Mouse (Mus musculus) limb, embryonic 10.5 days (tissue): ENCODE results near the gene Aamp. TPM values are rescaled to one million over a fixed set of nuclear protein-coding genes. Genes with fewer than 3 reads are reported as not detected.
"Not testable (repeated sequence)": the region's sequence is repeated elsewhere in the genome, so short reads cannot be mapped to it uniquely, and the experiment has no call there.

Experiments used
- DNase-seq: peaks from one replicate; pipeline ENCODE4 v3.0.0-alpha.2; 2017; ENCODE audit warnings: low spot score
- H3K27ac ChIP-seq: fragments of 300-500 bp; sonication (generic); 2 replicates; pipeline ENCODE4 v1.5.1; 2016; ENCODE audit warnings: mild to moderate bottlenecking
- H3K27me3 ChIP-seq: fragments of 300-500 bp; sonication (generic); 2 replicates; pipeline ENCODE4 v1.6.1; 2016; ENCODE audit warnings: low read depth, mild to moderate bottlenecking; ENCODE audit not compliant: poor library complexity, severe bottlenecking
- H3K36me3 ChIP-seq: fragments of 300-500 bp; sonication (generic); 2 replicates; pipeline ENCODE4 v1.6.1; 2016; ENCODE audit warnings: mild to moderate bottlenecking, moderate library complexity
- H3K4me1 ChIP-seq: fragments of 300-500 bp; sonication (generic); 2 replicates; pipeline ENCODE4 v1.6.1; 2016
- H3K4me3 ChIP-seq: fragments of 300-500 bp; sonication (generic); 2 replicates; pipeline ENCODE4 v1.5.1; 2016; ENCODE audit warnings: mild to moderate bottlenecking, moderate library complexity
- H3K9me3 ChIP-seq: fragments of 300-500 bp; sonication (generic); replicated peaks from 2 replicates; pipeline ENCODE4 v1.6.1; 2016; ENCODE audit warnings: mild to moderate bottlenecking
- WGBS: fragments of 180-500 bp; shearing (Covaris S2); methylation state at CpG from one replicate; pipeline ENCODE4 v1.1.7; 2016; 5-methylcytosine and 5-hydroxymethylcytosine counted together
- polyA plus RNA-seq: library from polyadenylated mRNA; unstranded; fragments of >200 nt; fragmentation: Nextera tagmentation; extraction: Ambion mirVana; gene quantifications from 2 replicates; pipeline ENCODE4 v1.2.1, GENCODE M21; 2016

Gene Aamp
- polyA plus RNA-seq, 1 experiment from 2014 or later, result 263 TPM

DNA sequence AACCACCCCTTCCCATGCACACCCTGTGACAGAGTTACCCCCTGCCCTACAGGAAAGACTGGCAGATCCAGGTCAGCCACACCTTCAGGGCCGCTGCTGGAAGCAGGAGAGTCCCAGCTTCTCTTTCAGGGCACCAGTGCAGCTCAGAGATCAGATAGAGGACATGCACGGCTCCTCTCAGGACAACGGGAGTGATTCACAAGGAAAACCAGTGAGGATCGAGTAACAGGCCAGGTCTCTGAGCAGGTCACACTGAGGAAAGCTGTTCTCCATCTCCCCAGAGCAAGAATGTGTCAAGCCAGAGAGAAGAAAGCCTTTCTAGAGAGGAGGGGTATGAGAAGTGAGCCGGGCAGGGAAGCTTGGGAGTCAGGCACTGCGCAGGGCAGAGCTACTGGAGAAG lies 11.9 kb upstream of the Aamp start:
- Histone ChIP-seq H3K27me3 (no peaks in the 10 kb centered on the region), H3K27ac (peak overlapping the region; percentile 81), H3K9me3 (no peaks in the 10 kb centered on the region), H3K4me3 (no peak overlapping the region), H3K36me3 (peaks cover 30% of the 10 kb centered on the region), H3K4me1 (peaks cover 30% of the 10 kb centered on the region)
- no peak for DNase-seq
- 39% methylated on average over 6 of the region's 6 CpGs for WGBS

DNA sequence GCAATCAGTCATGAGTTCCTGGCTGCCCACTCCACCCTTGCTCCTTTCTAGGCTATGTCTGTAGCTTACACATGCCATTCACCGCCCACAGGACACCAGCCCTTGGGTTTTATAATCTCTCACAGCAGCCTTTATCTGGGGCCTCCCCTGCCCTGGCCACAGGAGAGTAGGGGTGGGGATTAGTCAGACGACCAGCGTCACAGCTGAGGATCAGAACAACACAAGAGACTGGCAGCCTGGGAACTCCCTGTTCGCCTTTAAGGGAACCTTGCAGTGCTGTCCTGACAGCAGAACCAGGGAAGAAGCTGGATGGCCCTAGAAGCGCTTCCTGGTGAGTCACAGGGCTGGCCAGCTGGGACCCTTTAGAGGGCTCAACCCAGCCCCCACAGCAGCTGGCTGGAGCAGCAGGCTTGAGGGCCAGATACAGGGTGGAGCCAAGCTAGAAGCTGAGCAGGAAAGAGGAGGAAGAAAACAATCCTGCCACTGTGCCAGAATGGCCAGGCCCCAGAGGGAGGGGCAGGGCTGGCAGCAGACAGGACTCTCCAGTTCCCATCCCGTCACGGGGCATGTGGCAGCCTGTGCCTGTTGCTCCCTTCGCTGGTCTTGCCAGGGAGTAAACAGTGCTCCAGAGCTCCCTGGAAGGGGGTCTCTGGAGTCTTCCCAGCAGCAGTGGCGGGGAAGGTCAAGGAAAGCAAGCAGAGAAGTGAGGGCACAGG lies 11.1 kb upstream of the Aamp start:
- DNase-seq, result peak; percentile 60
- Histone ChIP-seq H3K27ac (peak overlapping the region; percentile 81), H3K9me3 (no peaks in the 10 kb centered on the region), H3K36me3 (peaks cover 38% of the 10 kb centered on the region), H3K4me1 (peaks cover 30% of the 10 kb centered on the region), H3K4me3 (peak overlapping the region; percentile 32), H3K27me3 (no peaks in the 10 kb centered on the region)
- WGBS, result 20% methylated on average over 9 of the region's 9 CpGs

DNA sequence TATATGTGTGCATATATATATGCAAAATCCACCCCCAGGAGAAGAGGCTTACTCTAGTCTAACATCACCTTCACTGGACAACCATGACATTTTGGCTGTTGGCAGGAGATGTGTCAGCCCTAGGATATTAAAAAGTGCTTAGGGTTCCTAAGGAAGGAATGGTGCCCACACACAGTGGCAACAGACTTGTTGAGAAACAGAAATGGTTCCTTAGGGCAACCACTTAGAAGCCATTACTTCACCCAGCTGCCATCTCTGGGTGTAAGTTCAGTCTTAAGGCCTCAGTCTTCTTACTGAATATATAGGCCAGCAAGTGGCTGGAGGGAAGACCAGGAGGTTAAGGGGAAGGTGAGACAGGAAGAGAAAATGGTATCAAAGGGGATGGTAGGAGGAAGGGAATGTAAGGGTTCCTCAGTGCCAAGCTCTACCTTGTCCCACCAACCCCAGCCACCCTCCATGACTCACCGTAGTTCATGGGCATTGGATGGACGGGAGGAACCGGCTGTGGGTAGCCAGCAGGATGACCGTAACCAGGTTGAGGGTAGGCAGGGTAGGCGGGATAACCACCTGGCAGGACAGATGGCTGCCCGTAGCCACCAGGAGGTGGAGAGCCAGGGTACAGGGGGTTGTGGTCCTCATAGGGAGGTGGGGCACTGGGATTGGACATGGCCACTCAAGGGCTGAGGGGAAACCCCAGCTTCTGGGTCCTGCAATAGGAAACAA lies 10.4 kb upstream of the Aamp start:
- Histone ChIP-seq H3K36me3 (peaks cover 45% of the 10 kb centered on the region), H3K9me3 (no peaks in the 10 kb centered on the region), H3K27me3 (no peaks in the 10 kb centered on the region), H3K4me1 (peaks cover 30% of the 10 kb centered on the region), H3K4me3 (peak overlapping the region; percentile 32; the same call in 1 of the 2 replicates), H3K27ac (peak overlapping the region; percentile 81)
- DNase-seq, result no peak
- WGBS, result 93% methylated on average over 6 of the region's 6 CpGs

DNA sequence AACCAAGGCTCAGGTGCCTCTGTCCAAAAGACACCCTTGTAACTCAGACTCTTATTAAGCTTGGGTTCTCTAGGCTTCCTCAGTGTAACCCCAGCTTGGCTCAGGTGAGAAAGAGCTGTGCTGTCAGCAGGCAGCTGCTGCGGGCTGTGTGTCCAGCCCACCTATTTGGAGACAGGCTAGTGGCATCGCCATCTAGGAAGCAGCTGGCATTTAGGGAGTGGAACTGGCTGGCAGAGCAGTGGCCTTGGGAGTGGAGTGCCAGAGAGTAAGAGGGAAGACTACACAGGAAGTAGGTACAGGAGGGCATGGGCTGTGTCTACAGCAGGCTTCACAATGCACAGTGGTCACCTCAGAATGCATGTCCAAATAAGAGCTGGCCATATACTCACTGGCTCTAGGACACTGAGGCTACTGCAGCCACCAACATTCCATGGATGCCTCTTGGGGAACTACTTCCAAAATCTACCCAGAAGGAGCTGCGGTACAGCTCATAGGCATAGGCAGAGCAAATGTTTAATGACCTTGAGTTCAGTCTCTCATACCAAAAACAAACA lies 9.6 kb upstream of the Aamp start:
- WGBS, result 90% methylated on average over 3 of the region's 3 CpGs
- H3K4me1 ChIP-seq, result peaks cover 28% of the 10 kb centered on the region
- H3K36me3 ChIP-seq, result peaks cover 53% of the 10 kb centered on the region
- 0 out of 2 replicates have a peak overlapping the region, but pooled peaks have one; percentile 27 for H3K27ac ChIP-seq
- no peak overlapping the region for H3K4me3 ChIP-seq
- no peak for DNase-seq
- H3K27me3 ChIP-seq, result no peaks in the 10 kb centered on the region
- no peaks in the 10 kb centered on the region for H3K9me3 ChIP-seq

DNA sequence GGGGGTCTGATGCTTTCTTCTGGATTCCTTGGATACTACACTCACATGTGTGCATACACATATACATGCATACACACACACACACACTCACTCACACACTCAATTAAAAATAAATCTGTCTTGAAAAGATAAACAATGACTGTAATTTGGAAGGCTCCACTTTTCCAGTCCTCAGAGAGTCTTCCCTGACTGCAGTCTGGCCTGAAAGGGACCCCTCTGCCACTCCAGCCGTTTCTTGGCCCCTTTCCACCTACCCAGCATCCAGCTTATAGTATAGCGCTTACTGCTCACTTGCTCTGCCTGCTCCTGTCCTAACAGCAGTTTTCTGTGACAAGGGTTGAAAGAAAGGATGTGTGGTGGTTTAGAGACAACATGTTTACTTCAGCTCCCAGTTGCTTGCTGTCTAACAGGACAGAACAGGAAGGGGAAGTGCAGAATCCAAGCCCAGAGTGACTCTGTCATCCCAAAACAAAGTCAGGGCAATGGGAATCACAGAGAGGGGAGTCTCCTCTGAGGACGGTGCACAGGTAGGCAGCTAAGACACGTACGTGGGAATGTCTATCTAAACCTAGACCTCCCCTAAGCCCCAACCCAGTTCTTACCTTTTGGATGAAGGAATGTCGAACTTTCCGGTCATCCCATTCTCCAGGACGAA lies 8.9 kb upstream of the Aamp start:
- WGBS, result 95% methylated on average over 8 of the region's 8 CpGs
- Histone ChIP-seq H3K4me1 (peaks cover 26% of the 10 kb centered on the region), H3K27me3 (no peaks in the 10 kb centered on the region), H3K9me3 (no peaks in the 10 kb centered on the region), H3K27ac (no peak overlapping the region), H3K36me3 (peaks cover 60% of the 10 kb centered on the region), H3K4me3 (no peak overlapping the region)
- no peak for DNase-seq

DNA sequence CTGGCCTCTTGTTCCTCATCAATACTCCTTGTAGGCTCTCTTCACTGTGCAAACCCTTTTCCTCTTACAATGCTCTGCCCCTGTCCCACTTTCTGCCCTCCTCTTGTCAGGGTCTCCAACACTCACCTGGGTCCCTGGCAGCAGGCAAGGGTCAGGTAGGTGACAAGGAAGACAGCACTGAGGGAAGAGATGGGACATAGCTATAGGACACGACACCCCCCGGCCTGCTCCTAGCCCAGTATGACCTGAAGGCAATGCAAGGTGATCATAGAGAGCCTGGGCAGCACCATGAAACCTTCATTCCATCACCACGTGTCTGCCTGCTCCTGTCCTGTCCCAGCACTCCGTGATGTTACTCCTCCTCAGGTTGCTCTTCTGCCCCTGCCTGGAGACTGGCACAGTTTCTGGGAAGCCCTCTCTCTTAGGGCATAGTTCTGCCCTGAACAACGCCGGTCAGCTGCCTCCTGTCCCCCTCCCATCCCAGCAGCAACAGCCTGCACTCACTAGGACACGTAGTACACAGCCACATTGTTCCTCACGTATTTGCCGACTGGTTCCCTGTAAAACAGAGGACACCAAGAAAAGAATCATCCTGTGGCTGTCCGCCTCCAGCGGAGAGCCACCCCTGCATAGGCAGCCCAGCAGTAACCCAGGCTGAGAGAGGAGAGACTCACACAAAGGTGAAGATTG lies 7.9 kb upstream of the Aamp start:
- no peak overlapping the region for H3K27ac ChIP-seq
- peaks cover 26% of the 10 kb centered on the region for H3K4me1 ChIP-seq
- DNase-seq, result no peak
- H3K9me3 ChIP-seq, result no peaks in the 10 kb centered on the region
- 88% methylated on average over 11 of the region's 11 CpGs for whole genome bisulfite sequencing
- H3K4me3 ChIP-seq, result no peak overlapping the region
- no peaks in the 10 kb centered on the region for H3K27me3 ChIP-seq
- peaks cover 67% of the 10 kb centered on the region for H3K36me3 ChIP-seq

DNA sequence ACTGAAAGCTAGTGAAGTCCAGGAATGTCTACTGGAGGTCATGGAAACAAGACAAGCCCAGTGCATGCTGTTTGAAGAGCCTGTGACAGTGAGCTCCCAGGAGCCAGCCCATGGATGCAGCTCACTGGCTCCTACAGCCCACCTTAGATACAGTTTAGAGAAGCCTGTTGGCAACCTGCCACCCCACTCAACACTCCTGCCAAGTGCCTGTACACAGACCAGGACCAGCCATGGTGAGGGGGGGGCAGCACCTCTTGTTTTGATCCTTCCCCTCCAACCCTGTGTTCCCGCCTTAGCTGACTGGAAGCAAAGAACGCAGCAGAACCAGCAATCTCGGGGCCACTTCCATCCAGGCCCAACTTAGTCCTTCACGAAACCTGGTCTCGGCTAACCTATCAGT lies 5.6 kb upstream of the Aamp start:
- Histone ChIP-seq H3K9me3 (no peaks in the 10 kb centered on the region), H3K4me1 (peaks cover 20% of the 10 kb centered on the region), H3K4me3 (no peak overlapping the region), H3K27me3 (no peaks in the 10 kb centered on the region), H3K36me3 (peaks cover 68% of the 10 kb centered on the region), H3K27ac (no peak overlapping the region)
- no peak for DNase-seq
- 92% methylated on average over 5 of the region's 5 CpGs for WGBS

DNA sequence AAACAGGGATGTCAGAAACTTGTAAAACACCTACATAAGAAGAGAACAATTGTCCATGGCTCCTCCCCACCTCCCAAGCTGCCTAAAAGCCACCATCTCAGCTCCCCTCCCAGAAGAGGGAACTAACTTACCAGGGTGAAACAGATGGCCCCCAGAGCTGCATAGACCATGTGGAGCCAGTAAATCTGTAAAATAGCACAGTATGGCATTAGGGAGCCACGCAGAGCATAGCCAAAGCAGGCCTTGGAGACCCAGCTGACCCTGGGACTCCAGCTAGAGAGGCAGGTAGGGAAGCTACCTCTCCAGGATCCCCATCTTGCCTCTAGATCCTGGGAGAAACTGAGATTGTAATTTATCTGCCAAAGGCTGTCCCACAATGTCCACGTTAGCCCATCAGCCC lies 5.2 kb upstream of the Aamp start:
- Histone ChIP-seq H3K4me3 (no peak overlapping the region), H3K9me3 (no peaks in the 10 kb centered on the region), H3K4me1 (peaks cover 16% of the 10 kb centered on the region), H3K36me3 (peaks cover 68% of the 10 kb centered on the region), H3K27me3 (no peaks in the 10 kb centered on the region), H3K27ac (no peak overlapping the region)
- DNase-seq, result no peak
- WGBS, result 74% methylated on average over 2 of the region's 2 CpGs

DNA sequence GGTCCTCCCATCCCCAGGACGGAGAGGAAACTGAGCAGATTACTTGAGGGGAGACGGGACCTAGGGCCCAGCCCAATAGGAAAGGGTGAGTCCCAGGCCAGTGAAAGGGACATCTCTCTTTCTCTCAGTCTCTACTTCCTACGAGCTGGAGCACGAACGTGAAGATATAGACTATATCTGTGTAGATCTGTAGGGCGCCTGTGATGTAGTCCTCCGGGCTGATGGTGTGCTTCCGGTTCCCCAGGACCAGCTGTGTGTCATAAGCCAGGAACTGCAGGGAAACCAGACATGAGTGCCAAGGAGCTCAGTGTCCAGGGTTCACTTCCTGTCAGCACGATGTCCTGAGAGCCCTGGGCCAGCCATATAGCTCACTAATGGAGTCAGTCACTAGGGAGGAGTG lies 4.7 kb upstream of the Aamp start:
- WGBS, result 92% methylated on average over 9 of the region's 9 CpGs

DNA sequence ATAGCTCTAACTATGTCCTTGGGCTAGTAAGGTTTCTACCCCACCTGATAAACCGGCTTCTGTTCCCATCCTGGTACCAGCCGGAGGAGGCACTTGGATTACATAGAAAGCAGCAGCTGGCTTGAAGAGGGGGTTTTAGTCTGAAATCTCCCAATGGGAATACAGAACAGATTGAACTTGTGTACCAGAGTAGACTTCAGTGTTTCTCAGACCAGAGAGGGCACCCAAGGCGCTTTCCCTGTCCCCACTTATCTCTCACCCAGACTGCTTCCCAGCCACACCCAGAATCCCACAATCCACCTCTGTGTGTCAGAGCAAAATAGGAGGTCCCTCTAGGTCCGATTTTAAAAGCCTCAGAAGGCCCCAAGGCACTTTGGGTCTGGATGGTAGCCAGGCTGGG lies 3.8 kb upstream of the Aamp start:
- Histone ChIP-seq H3K36me3 (peaks cover 60% of the 10 kb centered on the region), H3K27me3 (no peaks in the 10 kb centered on the region), H3K4me1 (peaks cover 18% of the 10 kb centered on the region), H3K27ac (no peak overlapping the region), H3K9me3 (no peaks in the 10 kb centered on the region), H3K4me3 (no peak overlapping the region)
- no peak for DNase-seq
- WGBS, result 85% methylated on average over 4 of the region's 4 CpGs

More for the DNA sequence above, 4.7 kb upstream of the Aamp start:
- Histone ChIP-seq H3K9me3 (no peaks in the 10 kb centered on the region), H3K27ac (no peak overlapping the region), H3K27me3 (no peaks in the 10 kb centered on the region), H3K4me3 (no peak overlapping the region), H3K36me3 (peaks cover 68% of the 10 kb centered on the region), H3K4me1 (peaks cover 15% of the 10 kb centered on the region)
- DNase-seq, result no peak

DNA sequence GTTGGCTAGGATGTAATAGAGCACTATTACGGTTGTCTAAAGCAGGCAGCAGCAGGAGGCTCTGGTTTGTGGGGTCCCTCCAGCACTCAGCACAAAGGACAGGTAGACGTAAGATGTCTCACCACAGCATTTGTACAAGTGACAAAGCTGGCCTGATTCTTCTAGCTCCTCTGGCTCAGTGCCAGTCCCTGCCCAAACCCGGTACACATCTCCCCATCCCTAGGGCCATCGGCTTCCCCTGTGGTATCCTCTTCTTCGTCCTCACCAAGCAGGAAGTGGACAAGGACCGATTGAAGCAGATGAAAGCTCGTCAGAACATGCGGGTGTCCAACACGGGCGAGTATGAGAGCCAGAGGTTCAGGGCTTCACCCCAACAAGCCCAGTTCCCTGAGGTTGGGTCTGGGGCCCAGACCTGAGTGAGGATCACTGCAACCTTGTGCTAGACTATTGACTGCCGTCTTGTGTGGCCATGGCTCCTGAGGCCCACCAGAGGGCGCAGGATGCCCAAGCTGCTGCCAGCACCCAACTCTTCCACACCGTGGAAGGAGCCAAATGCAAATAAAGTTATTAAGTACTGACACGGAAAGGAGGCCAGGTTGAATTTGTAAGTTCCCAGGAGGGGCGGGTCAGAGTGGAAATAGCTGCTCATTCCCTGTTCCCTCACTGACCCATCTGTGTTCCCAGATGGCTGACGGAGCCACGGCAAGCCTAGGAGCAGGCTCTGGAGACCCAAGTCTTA lies 2.5 kb upstream of the Aamp start:
- peaks cover 61% of the 10 kb centered on the region for H3K36me3 ChIP-seq
- WGBS, result 59% methylated on average over 15 of the region's 17 CpGs
- DNase-seq, H3K4me3 ChIP-seq, H3K9me3 ChIP-seq, H3K27me3 ChIP-seq, H3K27ac ChIP-seq: not testable (repeated sequence)
- peaks cover 25% of the 10 kb centered on the region for H3K4me1 ChIP-seq
